Mouse (Mus musculus): ENCODE measurements at regions not wholly inside any gene's neighbourhood (a gene's known extent, or its start where the extent isn't known, plus 50 kb on each side); places are given as distances from the start of the nearest gene placed in this dataset.

DNA sequence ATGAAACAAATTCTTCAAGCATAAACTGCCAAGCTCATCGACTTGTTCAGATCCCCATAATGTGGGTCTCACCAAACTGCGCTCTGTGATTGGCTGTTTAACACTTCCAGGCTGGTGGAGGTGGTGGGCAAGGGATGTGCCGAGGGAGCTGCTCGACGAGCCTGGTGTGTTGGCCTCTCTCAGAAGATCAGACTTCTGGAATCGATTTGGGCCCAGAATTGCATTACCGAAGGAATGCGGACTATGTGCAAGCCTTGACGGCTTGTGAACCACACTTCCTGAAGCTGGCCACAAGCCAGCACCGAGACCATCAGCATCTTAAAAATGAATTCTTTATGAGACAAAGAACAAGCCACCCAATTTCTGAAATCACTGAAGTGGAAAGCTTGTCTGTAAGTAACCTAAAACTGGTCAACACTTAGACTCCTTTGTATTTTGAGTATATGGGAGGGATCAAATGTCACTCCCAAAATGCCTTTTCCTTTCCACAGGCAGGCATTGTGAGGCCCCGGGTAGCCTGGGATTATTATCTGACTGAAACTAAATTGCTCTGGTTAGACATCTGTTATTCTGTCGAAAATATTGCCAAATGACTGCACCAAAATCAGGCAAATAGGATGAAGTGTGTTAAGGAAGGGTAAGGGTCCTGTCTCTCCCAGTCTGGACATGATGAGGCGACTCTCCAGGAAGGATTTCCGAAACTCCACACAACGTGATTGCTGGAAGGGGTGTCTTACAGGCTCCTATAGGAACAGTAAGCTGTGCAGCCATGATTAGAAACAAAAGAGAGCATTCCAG, 318.4 kb downstream of the Sorl1 start:
- no peak overlapping the region for H3K27ac ChIP-seq
- no peak overlapping the region for H3K4me3 ChIP-seq (ENCODE audit: inconsistent target)
- H3K36me3 ChIP-seq (ENCODE audit: inconsistent target), result no peaks in the 10 kb centered on the region
- no peaks in the 10 kb centered on the region for H3K79me2 ChIP-seq (ENCODE audit: inconsistent target)
- 59% methylated on average over 15 of the region's 15 CpGs for WGBS (ENCODE audit: missing documents)

DNA sequence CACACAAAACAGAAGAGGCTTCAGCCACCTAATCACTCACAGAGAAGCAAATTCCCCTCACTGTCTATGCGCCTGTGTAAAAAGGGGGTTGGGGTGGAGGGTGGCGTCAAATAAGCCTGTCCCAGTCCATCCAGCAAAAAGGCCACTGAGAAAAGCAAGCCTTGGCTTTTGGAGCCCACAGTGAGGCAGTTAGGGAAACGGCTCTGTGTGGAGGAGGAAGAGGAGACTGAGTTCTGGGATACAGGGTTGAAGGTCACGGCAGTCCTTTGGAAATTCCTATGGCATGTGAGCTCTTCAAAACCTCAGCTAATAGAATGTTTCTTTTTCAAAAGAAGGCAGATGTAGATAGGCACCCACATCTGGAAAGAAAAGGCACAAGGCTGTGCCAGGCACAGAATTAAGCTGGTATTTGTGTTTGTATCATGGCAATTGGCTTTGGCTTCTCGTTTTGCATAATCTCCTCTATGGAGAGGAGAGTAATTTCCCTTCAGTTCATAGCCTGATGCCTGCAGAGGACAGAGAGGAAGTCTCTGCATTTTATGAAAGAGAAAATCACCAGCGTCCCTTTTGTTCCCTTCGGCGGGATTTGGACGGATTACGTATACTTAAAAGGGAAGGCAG, 319.3 kb downstream of the Sorl1 start:
- no peaks in the 10 kb centered on the region for H3K79me2 ChIP-seq (ENCODE audit: inconsistent target)
- no peak overlapping the region for H3K27ac ChIP-seq
- WGBS (ENCODE audit: missing documents), result 79% methylated on average over 10 of the region's 10 CpGs
- H3K36me3 ChIP-seq (ENCODE audit: inconsistent target), result no peaks in the 10 kb centered on the region
- H3K4me3 ChIP-seq (ENCODE audit: inconsistent target), result no peak overlapping the region

DNA sequence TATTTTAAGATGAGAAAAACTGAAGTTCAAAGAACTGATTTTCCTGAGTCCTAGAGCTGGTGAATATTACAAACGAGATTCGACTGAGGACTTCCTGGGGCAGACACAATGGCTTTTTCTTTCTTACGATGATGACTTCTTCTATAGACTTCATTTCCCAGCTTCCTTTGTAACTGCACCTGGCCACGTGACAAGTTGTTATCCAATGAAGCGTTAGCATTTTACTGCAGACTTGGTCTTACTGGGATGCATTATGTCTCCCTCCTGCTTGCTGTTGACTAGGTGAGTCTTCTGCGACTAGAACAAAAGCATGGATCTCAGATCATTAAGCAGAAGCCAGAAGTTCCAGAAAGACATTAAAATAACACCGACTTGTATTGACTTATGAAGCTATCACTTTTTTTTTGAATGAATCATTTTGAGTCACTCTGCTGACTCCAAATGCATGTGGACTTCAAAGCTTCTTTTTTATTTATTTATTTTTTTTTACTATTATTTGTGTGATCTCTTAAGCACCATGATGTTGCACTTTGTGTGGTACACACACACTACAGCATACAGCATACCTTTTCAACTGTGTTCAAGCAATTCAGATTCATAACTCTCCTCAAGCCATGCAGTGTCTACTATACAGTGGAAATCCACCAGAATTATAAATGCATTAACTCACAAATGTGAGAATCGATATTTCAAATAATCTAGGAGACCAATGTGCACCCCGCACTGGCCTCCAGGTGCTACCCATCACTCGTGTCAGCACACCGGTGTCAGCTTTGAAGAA, 320.2 kb downstream of the Sorl1 start:
- 88% methylated on average over 11 of the region's 11 CpGs for WGBS (ENCODE audit: missing documents)
- Histone ChIP-seq H3K79me2 (ENCODE audit: inconsistent target) (no peaks in the 10 kb centered on the region), H3K4me3 (ENCODE audit: inconsistent target) (no peak overlapping the region)

DNA sequence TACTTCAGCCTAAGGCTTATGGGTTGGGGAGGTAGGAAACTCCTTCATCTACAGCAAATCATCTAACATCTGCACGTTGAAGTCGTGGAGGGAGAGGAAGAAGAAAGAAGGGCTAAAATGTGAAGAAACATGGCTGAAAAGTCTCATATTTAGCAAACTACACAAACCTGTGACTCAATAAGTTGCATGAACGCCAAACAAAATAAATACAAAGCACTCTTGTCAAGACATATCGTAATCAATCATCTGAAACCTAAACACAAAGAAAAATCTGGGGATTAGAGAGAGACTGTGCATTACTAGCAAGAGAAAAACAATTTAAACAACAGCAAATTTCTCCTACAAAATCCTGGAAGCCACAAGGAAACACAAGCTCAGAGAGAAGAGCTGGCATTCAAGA, 322.7 kb downstream of the Sorl1 start:
- H3K27ac ChIP-seq, result no peak overlapping the region
- WGBS (ENCODE audit: missing documents), result 87% methylated on average over 4 of the region's 4 CpGs
- no peaks in the 10 kb centered on the region for H3K36me3 ChIP-seq (ENCODE audit: inconsistent target)
- no peaks in the 10 kb centered on the region for H3K79me2 ChIP-seq (ENCODE audit: inconsistent target)
- H3K4me3 ChIP-seq (ENCODE audit: inconsistent target), result no peak overlapping the region

More for the DNA sequence above, 320.2 kb downstream of the Sorl1 start:
- Histone ChIP-seq H3K27ac (no peak overlapping the region), H3K36me3 (ENCODE audit: inconsistent target) (no peaks in the 10 kb centered on the region)

DNA sequence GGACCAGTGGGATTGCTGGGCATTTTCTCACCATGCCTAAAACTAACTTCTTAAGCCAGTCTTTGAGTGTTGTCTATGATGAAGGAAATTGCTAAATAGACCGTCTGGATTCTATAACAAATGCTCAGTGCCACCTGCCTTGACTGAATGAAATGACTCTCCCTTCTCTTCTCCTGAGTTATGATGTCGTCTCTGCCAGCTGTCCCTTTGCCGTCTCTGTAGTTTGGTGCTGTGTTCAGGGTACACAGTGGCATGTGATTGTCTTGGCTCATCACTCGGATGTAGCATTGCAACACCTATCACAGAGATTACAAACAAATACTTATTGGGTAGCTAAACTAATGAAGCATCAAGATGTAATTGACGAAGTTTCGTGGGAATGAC, 331.3 kb downstream of the Sorl1 start:
- no peak overlapping the region for H3K4me3 ChIP-seq (ENCODE audit: inconsistent target)
- 82% methylated on average over 6 of the region's 6 CpGs for WGBS (ENCODE audit: missing documents)
- H3K36me3 ChIP-seq (ENCODE audit: inconsistent target), result no peaks in the 10 kb centered on the region
- no peaks in the 10 kb centered on the region for H3K79me2 ChIP-seq (ENCODE audit: inconsistent target)
- H3K27ac ChIP-seq, result no peak overlapping the region

DNA sequence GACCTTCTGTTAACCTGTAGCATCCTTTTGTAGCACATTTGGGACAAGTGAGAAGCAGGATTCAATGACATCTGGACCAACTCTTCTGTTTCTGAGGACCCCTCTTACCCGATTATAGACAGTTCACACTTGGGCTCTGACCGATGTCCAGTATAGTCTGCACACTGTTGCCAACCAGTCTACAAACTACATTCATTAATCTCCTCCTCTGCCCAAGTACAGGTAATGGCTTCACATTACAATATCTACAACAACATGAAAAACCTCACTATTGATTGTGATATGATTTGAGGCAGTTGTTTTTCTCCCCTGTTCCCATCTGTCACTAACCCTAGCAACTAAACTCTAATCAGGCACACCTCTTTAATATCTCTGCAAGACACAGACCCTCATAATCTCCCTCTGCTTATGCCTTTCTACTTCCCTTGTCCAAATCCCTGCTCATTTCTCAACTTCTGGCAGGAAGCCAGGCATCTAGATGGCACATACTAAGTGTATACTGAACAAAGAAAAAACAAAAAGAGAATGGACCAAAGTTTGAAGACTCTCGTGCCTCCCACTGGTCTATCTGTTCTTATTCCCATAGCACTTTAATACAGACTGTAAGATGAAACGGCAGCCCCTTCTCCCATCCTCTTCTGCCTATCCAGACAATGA, 331.8 kb downstream of the Sorl1 start:
- Histone ChIP-seq H3K79me2 (ENCODE audit: inconsistent target) (no peaks in the 10 kb centered on the region), H3K27ac (no peak overlapping the region), H3K36me3 (ENCODE audit: inconsistent target) (no peaks in the 10 kb centered on the region), H3K4me3 (ENCODE audit: inconsistent target) (no peak overlapping the region)
- 90% methylated on average over 4 of the region's 4 CpGs for WGBS (ENCODE audit: missing documents)

DNA sequence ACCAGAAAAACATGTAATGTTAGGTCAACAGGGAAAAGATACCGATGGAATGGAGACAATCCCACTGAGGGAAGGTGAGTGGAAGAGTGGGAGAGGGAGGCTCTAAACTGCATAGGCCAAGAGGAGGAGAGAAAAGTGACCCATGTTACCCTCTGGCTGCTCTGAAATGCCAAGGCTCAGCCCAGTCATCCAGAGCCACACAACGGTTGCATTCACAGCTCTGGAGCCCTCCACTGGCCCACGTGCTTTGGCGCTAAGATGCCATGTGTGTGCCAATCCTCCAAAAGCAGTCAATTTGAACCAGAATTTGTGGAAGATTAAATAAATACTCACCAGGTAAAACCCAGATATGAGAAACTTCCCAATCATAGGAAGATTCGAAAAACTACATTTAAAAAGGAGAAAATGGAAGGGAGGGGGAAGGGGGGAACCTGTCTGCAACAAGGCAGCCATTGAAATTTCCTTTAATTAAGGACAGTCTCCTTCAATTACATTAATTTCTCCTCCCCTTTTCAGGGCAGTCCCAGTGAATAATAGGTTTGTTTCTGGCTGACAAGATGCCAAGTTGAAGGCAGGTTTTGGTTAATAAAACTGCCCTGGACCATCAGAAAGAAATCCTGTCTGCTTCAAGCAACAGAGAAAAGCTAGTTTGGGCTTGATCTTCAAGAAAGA, 332.5 kb downstream of the Sorl1 start:
- Histone ChIP-seq H3K27ac (no peak overlapping the region), H3K79me2 (ENCODE audit: inconsistent target) (no peaks in the 10 kb centered on the region), H3K4me3 (ENCODE audit: inconsistent target) (no peak overlapping the region), H3K36me3 (ENCODE audit: inconsistent target) (no peaks in the 10 kb centered on the region)
- WGBS (ENCODE audit: missing documents), result 88% methylated on average over 5 of the region's 5 CpGs

DNA sequence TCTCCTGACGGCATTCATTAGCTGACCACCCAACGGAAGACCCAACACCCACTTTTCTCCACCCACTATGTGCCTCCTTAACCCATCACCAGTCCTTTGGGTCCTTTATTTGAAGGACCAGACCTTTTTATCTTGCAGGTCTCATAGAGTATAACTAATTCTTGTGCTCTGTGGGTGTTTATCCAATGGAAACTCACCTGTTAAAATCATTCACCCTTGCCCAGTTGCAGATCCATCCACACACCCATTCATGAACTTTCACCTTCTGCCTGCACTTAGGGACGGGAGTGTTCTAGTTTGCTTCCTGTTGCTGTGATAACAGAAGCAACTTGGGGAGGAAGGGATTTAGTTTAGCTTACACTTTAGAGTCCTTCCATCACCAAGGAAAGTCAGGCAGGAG, 339.0 kb downstream of the Sorl1 start:
- WGBS (ENCODE audit: missing documents), result 88% methylated on average over 3 of the region's 3 CpGs
- no peaks in the 10 kb centered on the region for H3K79me2 ChIP-seq (ENCODE audit: inconsistent target)
- no peaks in the 10 kb centered on the region for H3K36me3 ChIP-seq (ENCODE audit: inconsistent target)
- no peak overlapping the region for H3K4me3 ChIP-seq (ENCODE audit: inconsistent target)
- H3K27ac ChIP-seq, result no peak overlapping the region

DNA sequence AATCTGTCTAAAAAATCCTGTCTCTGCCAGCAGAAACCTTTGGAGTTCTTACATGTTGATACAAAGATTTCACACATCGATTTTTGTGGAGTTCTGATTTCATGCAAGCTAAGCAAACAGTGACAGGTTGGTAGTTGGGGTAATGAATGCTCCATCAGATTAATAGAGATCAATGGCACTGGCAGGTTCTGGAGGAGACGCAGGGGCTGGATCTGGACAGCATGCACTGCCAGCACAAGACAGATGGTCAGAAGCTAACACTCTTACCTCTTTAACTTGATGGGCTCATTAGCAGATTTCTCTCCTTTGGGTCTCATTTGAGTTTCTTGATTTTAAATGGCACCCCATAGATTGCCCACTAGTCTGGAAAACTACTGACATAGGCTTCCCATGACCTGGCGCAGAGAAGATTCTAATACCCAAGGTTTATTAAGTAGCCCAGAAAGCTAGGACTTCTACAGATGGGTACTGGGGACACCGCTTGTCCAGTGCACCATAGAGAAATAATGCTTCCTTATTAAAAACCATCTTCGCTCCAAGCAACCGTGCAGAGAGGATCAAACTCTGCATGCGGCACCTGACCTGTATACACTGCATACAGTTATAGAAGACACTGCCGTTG, 351.7 kb downstream of the Sorl1 start:
- WGBS (ENCODE audit: missing documents), result 87% methylated on average over 8 of the region's 8 CpGs
- H3K79me2 ChIP-seq (ENCODE audit: inconsistent target), result no peaks in the 10 kb centered on the region
- no peaks in the 10 kb centered on the region for H3K36me3 ChIP-seq (ENCODE audit: inconsistent target)
- H3K27ac ChIP-seq, result no peak overlapping the region
- H3K4me3 ChIP-seq (ENCODE audit: inconsistent target), result no peak overlapping the region

DNA sequence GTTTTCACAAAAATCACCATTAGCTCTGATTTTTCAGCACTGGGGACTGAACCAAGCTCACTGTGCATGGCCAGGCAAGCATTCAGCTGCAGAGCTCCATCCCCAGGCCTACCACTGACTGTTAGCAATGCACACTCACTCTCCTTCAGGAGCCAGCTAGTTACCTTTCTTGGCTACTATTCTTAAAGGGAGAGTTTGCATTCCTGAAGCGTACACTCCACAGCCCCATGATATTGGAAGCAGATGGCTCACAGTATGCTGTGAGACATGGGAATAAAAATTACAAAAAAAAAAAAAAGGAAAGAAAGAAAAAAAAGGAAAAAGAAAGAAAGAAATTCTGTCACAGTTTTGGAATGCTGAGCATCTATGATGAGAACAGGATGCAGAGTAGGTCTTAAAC, 352.8 kb downstream of the Sorl1 start:
- no peaks in the 10 kb centered on the region for H3K36me3 ChIP-seq (ENCODE audit: inconsistent target)
- 90% methylated on average over 1 of the region's 1 CpGs for WGBS (ENCODE audit: missing documents)
- no peak overlapping the region for H3K4me3 ChIP-seq (ENCODE audit: inconsistent target)
- no peak overlapping the region for H3K27ac ChIP-seq
- H3K79me2 ChIP-seq (ENCODE audit: inconsistent target), result no peaks in the 10 kb centered on the region

DNA sequence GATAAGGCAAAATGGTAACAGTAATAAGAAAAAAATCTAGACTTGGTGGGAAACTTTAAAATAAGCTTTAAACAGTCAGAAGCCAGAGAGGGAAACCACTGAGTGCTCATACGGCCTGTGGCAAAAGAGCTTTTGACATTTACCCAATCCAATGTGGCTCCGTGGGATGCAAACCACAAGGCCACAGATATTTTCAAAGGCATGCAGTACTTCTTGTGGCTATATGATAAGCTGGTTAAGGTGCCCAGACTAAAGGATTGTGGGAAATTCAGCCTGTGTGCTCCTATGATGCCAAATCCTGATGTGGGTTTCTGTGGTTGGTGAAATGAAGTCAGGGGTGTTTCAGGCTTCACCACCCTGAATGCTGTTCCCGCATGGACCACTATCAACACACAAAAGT, 355.8 kb downstream of the Sorl1 start:
- Histone ChIP-seq H3K79me2 (ENCODE audit: inconsistent target) (no peaks in the 10 kb centered on the region), H3K4me3 (ENCODE audit: inconsistent target) (no peak overlapping the region), H3K36me3 (ENCODE audit: inconsistent target) (no peaks in the 10 kb centered on the region), H3K27ac (no peak overlapping the region)
- WGBS (ENCODE audit: missing documents), result 90% methylated on average over 3 of the region's 3 CpGs

DNA sequence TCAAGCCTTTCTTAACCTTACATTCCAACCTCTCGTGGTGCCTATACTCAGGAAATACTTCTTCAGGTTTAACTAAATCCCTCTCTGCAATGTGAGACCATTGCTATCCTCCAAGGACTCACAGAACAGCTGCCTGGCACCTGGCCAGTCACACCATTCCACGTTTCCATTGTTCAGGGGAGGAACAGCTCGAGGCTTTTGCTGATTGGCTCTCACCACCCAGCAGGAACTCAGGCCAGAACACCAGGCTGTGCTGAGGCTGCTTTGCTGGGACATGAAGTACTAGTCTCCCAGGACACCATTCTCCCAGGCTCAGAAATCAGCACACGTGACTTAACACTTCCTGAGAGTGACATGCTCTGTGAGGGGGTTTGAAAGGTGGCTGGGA, 357.6 kb downstream of the Sorl1 start:
- no peaks in the 10 kb centered on the region for H3K36me3 ChIP-seq (ENCODE audit: inconsistent target)
- H3K4me3 ChIP-seq (ENCODE audit: inconsistent target), result no peak overlapping the region
- WGBS (ENCODE audit: missing documents), result 48% methylated on average over 4 of the region's 4 CpGs
- no peaks in the 10 kb centered on the region for H3K79me2 ChIP-seq (ENCODE audit: inconsistent target)
- no peak overlapping the region for H3K27ac ChIP-seq

DNA sequence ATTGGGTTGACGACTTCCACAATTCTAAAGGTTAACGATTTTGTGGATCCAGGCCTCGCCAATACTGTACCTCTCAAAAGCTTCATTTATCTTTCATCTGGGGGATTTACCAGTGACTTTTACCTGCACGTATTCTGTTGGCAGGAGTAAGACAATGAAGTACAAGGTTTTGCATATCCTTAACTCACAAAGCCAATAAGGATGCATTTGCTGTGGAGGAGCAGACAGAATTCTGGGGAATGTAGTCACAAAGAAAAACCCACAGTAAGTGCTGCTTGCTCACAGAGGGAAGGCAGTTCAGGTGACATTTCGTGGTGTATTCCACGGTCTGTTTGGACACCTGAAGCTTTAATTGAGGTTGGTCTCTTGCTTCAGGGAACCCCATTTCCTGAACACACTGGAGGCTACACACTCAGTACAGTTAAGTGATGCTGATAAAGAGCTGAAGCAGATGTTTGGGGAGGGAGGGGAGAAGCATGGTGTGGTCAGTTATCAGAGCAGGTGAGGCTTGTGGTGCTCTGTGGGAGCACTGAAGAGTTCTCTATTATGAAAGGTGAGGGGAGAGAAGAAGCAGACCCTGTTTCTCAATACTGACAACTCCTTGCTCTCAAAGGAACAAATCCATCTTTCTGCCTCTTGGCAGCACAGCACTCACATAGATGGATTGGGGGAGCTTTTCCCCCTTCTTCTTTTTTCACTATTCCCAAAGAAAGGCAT, 358.1 kb downstream of the Sorl1 start:
- Histone ChIP-seq H3K4me3 (ENCODE audit: inconsistent target) (no peak overlapping the region), H3K27ac (no peak overlapping the region), H3K36me3 (ENCODE audit: inconsistent target) (no peaks in the 10 kb centered on the region), H3K79me2 (ENCODE audit: inconsistent target) (no peaks in the 10 kb centered on the region)
- WGBS (ENCODE audit: missing documents), result 85% methylated on average over 6 of the region's 6 CpGs

Data from macrophage (primary cell).